Mouse (Mus musculus) right cerebral cortex, postnatal 14 days (tissue): ENCODE data around the gene Gm32802.
"Not testable (repeated sequence)": the region's sequence is repeated elsewhere in the genome, so short reads cannot be mapped to it uniquely, and the experiment has no call there.

Source experiments
- DNase-seq: peaks from one replicate; pipeline ENCODE4 v3.0.0; 2022

The Gm32802 gene

DNA sequence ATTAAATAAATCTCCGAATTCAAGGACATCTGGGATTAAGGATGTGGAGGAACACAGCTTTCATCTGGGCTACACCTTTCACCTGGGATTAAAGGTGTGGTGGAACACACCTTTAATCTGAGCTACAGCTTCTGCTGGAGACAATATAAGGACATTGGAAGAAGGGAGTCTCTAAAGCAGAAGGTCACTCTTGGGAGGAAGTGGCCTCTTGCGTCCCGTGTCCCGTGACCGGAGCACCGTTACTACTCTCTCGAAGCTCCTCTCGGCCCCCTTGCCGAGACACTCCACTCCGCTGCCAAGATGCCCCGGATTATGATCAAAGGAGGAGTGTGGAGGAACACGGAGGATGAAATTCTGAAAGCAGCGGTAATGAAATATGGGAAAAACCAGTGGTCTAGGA lies at the start of gene Gm32802:
TSS of gene Gm32802 (plus strand) at position 301 of the 400 bp plus-strand sequence.
- not testable (repeated sequence) for DNase-seq

DNA sequence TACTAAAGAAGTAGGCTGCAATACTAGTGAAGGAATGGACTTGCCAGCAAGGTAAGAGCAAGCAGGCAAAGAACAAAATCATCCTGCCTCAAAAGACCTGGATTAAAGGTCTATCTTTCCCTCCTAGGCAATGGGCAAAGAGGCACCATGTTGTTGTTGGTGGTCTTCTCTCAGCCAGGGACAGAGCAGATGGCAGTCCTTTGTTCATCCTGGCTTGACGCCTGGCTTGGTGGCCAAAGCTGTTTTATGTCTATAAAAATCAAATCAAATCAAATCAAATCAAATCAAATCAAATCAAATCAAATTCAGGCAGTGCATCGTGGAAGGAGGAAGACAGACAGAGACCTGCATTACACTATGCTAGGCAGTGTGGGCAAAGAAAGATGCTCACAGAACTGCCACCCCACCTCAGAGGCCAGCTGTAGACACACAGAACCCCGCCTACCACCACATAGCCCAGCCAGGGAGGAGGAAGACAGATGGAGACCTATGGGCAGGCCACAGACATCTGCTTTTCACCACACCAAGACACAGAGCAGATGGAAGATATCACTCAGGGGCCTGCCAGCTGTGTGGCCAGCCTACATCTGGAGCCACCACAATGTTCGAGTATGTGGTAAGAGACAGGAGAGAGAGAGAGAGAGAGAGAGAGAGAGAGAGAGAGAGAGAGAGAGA lies 42.6 kb upstream of the Gm32802 start:
- DNase-seq, result not testable (repeated sequence)

DNA sequence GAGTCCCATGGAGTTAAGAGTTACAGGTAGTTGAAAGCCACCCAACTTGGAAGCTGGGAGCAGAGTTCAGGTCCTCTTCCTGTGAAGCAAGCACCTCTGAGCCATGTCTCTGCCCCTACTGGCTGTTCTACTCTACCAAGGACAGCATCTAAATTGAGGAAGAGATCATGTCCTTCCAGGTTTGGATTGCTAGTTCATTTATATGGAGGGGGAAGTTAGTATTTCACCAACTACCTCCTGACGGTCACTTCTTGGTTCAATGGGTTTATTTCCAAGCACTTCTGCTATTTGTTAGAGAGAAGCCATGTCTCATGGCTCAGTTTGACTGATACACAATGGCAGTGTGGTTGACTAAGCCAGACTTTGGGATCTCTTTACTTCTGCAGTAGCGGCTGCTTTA lies 30.9 kb upstream of the Gm32802 start:
- not testable (repeated sequence) for DNase-seq

DNA sequence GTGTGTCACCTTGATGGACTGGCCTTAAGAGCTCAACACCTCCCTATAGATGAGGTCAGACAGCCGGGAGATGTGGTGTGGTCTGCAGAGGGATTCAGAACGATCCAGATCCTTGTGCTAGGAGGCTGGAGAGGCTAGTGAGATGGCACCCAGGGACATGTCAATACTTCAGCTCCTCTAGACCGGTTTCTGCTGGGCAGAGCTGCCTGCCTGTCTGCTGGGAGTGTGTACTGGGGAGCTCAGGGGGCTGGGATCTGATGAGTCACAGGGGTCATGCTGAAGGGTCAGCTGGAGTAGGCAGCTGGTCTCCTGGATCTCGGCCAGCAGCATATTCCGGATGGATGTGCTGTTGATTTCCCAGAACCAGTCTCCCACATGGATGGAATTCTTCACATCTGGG lies 25.9 kb upstream of the Gm32802 start:
- DNase-seq, result not testable (repeated sequence)

DNA sequence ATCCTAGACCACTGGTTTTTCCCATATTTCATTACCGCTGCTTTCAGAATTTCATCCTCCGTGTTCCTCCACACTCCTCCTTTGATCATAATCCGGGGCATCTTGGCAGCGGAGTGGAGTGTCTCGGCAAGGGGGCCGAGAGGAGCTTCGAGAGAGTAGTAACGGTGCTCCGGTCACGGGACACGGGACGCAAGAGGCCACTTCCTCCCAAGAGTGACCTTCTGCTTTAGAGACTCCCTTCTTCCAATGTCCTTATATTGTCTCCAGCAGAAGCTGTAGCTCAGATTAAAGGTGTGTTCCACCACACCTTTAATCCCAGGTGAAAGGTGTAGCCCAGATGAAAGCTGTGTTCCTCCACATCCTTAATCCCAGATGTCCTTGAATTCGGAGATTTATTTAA lies 17.8 kb upstream of the Gm32802 start, which contains the start of gene Gm32717:
TSS of gene Gm32717 (minus strand) at position 101 of the 400 bp plus-strand sequence.
- DNase-seq, result not testable (repeated sequence)

DNA sequence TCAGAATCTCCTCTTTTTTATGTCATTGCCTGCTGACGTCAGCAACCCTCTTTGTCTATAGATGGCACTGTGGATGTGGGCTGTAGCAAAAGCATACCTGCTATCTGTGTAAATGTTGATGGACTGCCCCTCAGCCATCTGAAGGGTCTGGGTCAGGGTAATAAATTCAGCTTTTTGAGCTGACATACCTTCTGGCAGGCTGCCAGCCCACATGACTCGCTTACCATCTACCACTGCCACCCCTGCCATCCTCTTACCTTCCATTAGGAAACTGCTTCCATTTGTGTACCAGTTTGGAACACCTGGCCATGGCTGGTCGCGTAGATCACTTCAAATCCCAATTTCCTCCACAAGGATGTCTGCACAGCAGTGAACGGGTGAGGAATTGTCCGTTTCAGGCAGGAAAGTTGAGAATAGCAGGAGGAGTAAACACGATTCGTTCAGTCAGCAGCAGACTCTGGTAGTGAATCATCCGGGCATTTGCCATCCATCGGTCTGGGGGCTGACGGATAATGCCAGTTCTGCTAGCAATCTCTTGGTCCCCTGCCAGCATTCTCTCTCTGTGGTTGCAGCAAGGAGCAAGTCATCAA lies 9.4 kb upstream of the Gm32802 start:
- DNase-seq, result peak; percentile 13

DNA sequence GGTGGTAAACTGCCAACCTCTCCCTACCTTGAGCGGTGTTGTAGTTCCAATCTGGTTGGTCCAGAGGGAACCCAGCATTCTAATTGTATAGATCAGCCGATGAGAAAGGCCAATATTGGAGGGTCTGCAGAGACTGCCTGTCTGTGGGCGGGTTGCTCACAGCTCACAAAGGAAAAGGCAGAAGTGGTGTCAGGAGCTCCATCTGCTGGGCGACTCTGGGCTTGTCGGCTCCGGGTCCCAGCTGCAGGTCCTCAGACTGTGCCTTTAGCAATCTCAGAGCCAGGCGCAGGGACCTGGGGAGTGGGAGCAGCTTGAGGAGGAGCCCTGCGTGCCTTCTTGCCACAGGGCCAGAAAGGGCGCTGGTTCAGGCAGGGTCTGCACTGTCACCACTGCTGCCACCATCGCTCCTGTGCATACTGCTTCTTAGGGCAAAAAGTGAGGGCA lies 7.6 kb upstream of the Gm32802 start:
- peak; percentile 36 for DNase-seq

DNA sequence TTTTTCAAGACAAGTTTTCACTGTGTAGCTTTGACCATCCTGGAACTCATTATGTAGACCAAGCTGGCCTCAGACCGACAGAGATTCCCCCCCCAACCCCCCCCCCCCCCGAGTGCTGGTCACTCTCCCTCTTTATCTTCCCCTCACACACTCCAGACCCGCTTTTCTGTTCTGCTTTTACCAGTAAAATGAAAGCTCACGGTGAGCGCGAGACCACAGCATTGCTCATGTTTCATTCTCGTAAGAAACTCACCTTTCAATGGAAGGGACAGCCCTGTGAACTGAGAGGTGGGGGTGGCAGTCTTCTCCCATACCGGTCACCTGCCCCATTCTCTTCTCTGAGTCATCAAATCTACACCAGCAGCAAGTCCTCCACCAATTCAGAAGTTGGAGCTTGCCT lies 10.3 kb downstream of the Gm32802 start:
- DNase-seq, result not testable (repeated sequence)

DNA sequence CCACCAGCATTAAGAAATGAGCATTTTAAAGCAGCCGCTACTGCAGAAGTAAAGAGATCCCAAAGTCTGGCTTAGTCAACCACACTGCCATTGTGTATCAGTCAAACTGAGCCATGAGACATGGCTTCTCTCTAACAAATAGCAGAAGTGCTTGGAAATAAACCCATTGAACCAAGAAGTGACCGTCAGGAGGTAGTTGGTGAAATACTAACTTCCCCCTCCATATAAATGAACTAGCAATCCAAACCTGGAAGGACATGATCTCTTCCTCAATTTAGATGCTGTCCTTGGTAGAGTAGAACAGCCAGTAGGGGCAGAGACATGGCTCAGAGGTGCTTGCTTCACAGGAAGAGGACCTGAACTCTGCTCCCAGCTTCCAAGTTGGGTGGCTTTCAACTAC lies 12.9 kb downstream of the Gm32802 start:
- DNase-seq, result not testable (repeated sequence)

DNA sequence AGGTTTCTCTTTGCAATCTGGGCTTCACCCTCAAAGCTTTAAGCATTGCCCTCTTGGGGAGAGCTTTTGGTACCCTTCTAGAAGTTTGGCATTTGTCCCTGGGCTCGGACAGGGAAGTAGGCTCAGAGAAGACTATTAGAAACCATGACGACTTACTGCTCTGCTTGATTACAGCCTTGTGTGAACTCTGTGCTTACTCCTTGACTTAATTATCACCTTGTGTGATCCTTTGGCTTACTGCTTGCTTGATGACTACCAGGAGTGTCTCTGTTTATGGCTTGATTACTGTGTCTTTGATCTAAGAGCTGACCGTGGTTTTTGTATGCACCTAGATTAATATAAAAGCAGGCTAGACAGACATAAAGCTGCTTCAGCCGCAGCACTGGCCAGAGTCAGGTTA lies 19.6 kb downstream of the Gm32802 start:
- not testable (repeated sequence) for DNase-seq

DNA sequence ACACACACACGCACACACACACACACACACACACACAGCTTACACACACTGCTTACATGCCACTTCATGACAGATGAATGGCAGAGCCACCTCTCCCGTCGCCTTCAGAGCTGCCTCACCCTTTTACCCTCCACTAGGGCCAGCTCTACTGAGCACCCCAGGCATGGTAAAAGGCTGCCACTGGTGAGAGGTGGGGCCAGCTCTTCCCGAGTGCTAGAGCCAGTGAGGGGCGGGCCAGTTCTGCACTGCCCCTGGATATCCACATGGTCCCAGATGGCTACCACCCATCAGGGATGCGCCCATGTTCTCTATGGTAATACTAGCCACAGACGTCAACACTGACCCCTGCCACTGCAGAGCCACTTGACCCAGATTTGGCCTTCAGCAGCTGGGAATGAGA lies 24.1 kb downstream of the Gm32802 start:
- DNase-seq, result not testable (repeated sequence)

DNA sequence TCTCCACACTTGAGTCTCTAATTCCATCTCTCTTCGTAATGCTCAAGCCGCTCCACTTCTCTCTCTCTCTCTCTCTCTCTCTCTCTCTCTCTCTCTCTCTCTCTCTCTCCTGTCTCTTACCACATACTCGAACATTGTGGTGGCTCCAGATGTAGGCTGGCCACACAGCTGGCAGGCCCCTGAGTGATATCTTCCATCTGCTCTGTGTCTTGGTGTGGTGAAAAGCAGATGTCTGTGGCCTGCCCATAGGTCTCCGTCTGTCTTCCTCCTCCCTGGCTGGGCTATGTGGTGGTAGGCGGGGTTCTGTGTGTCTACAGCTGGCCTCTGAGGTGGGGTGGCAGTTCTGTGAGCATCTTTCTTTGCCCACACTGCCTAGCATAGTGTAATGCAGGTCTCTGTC lies 24.5 kb downstream of the Gm32802 start:
- not testable (repeated sequence) for DNase-seq

DNA sequence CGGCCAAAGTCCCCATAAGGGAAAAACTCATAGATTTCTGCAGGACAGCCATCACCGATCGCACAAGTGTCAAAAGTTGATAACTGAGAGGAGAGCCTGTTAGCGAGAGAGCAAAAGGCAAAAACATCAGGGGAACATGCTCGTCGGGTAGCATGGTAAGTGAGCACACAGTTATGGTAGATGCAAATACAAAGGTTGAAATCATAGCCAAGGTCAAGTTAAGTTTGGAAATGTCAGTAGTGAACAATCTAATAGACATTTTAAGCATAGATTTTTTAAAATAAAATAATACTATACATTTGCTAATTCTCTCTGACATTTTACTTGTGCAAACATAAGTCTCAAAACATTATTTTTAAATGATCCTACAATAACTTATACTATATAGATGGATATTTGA lies 36.5 kb downstream of the Gm32802 start, which contains the start of gene Iltifb:
TSS of gene Iltifb (minus strand) at position 101 of the 400 bp plus-strand sequence.
- DNase-seq, result no peak

DNA sequence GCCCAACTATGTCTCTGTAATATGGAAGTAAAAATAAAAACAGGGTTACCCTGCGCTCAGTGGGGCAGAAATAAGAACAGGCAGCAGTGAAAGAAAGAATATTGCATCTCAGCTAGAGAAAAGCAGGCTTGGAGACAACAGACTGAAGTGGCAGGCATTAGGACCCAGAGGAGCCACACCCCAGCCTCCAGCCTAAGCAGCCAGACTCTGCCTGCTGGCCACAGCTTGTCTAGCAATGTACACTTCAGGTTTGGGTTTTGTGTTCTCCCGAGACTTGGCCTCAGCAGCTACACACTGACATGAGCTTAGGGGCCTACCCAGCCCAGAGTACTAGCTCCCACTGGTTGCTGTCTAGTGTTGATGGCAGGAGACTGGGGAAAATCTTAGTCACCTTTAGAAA lies 43.6 kb downstream of the Gm32802 start:
- not testable (repeated sequence) for DNase-seq
